Mouse (Mus musculus): ENCODE measurements around the gene Hist1h4k. TPM values are rescaled to one million over a fixed set of nuclear protein-coding genes. Genes with fewer than 3 reads are reported as not detected.
"Not testable (repeated sequence)": the region's sequence is repeated elsewhere in the genome, so short reads cannot be mapped to it uniquely, and the experiment has no call there.

The Hist1h4k gene
- 4.7 and 8.9 TPM in 2 replicates for polyA plus RNA-seq (2016; fragmentation: Nextera tagmentation; extraction: Ambion mirVana)

DNA sequence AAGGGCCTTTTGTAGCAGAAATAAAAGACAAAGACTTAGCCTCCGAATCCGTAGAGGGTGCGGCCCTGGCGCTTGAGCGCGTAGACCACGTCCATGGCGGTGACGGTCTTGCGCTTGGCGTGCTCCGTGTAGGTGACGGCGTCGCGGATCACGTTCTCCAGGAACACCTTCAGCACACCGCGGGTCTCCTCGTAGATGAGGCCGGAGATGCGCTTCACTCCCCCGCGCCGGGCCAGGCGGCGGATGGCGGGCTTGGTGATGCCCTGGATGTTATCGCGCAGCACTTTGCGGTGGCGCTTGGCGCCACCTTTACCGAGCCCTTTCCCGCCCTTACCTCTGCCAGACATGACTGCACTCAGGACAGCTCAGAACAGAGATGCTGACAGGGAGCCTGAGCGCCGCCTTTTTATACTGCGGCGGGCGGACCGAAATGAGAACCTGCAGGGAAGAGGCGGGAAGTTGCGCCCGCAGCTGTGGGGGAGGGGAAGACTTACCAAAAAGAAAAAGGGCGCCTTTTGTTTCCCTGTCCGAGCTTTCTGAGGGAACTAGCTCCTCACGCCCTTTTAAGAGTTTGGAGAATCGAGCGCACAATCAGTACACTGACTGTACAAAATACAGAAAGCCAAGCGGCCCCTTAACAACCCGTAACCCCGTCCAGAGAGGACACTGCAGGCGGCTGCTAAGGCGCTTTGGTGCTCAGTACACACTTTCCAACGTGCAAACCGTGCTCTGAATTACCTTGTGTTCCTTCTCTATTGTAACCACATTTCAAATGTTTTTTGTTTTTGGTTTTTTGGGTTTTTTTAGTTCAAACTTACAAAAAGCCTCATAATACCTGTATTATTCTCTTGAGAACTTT lies at the start of gene Hist1h4k:
TSS of gene Hist1h4k (minus strand) at position 347 of the 859 bp plus-strand sequence.
- peak within 1 kb of the TSS; percentile 83 for H3K4me2 ChIP-seq (replicated peaks)
- H3K27me3 ChIP-seq, H3K36me3 ChIP-seq, H3K9me3 ChIP-seq: not testable (repeated sequence)
- peak within 1 kb of the TSS; percentile 97 for H3K27ac ChIP-seq
- WGBS = under 1% methylated on average over 48 of the region's 56 CpGs
- ATAC-seq (ENCODE audit: insufficient number of reproducible peaks, insufficient read depth, low FRiP score, low TSS enrichment) = peak; percentile 91
- H3K4me1 ChIP-seq = peaks cover 20% of the 10 kb centered on the region
- H3K9ac ChIP-seq = peak within 1 kb of the TSS; percentile 77
- peak within 1 kb of the TSS; percentile 65 for H3K4me3 ChIP-seq

DNA sequence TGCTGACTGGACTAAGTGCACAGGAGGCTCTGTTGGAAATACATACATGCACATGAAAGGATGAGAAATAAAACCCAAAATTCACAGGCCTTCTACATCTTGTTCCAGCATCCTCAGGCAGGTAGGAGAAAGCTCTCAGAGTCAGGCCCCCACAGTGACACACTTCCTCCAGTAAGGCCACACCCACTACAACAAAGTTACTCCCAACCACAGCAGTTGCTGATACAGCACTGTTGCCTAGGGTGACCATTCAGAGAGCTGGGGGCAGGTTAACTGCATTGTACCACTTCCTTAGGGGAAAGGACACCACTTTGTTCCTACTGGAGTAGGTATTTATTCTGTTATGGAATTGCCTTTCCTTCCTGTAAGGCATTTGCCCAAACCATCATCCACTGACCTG lies 46.9 kb upstream of the Hist1h4k start:
- ATAC-seq (ENCODE audit: insufficient number of reproducible peaks, insufficient read depth, low FRiP score, low TSS enrichment) = not testable (repeated sequence)

GRCm38 (mm10) chr13:21795584-21795983 lies 45.3 kb upstream of the Hist1h4k start:
- H3K9me3 ChIP-seq = no peaks in the 10 kb centered on the region
- 90% methylated on average over 7 of the region's 7 CpGs for WGBS
- H3K4me2 ChIP-seq (replicated peaks) = no peak overlapping the region
- H3K4me3 ChIP-seq = no peak overlapping the region
- H3K4me1 ChIP-seq = peaks cover 3% of the 10 kb centered on the region; the same call in 1 of the 2 replicates
- ATAC-seq (ENCODE audit: insufficient number of reproducible peaks, insufficient read depth, low FRiP score, low TSS enrichment) = no peak
- no peaks in the 10 kb centered on the region for H3K36me3 ChIP-seq
- no peak overlapping the region for H3K9ac ChIP-seq
- no peaks in the 10 kb centered on the region for H3K27me3 ChIP-seq
- no peak overlapping the region for H3K27ac ChIP-seq

More for the DNA sequence above, 46.9 kb upstream of the Hist1h4k start:
- H3K9ac ChIP-seq; H3K4me1 ChIP-seq; H3K36me3 ChIP-seq; H3K27me3 ChIP-seq; H3K9me3 ChIP-seq; H3K4me3 ChIP-seq; H3K27ac ChIP-seq; H3K4me2 ChIP-seq (replicated peaks): not testable (repeated sequence)

GRCm38 (mm10) chr13:21790601-21791283 lies 40.4 kb upstream of the Hist1h4k start:
- Histone ChIP-seq H3K4me3 (peak overlapping the region; percentile 23; the same call in 1 of the 2 replicates), H3K9me3 (no peaks in the 10 kb centered on the region), H3K27ac (peak overlapping the region; percentile 3; the same call in 1 of the 2 replicates), H3K27me3 (no peaks in the 10 kb centered on the region), H3K36me3 (no peaks in the 10 kb centered on the region), H3K9ac (peak overlapping the region; percentile 41; the same call in 1 of the 2 replicates), H3K4me1 (peaks cover 17% of the 10 kb centered on the region), H3K4me2 (replicated peaks) (peak overlapping the region; percentile 36)
- WGBS = 11% methylated on average over 16 of the region's 18 CpGs
- no peak for ATAC-seq (ENCODE audit: insufficient number of reproducible peaks, insufficient read depth, low FRiP score, low TSS enrichment)

DNA sequence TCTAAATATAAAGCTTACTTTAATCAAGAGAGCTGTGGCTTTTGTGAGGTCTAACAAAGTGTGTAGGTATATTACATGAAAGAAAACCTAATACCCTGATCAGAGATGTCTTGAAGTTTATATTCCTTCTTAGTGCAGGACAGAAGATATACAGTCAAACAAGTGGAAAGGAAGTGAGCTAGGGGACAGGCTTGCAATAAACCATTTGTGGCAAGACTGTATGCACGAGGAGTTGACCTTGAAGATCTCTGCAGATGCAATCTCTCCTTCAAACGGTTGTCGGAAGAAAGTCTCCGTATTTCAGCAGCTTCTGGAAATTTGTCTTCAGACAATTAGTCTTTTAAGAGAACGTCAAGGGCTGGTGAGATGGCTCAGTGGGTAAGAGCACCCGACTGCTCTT lies 39.6 kb upstream of the Hist1h4k start:
- 63% methylated on average over 6 of the region's 6 CpGs for WGBS
- Histone ChIP-seq H3K9ac (no peak overlapping the region), H3K27ac (no peak overlapping the region)

GRCm38 (mm10) chr13:21787760-21788593 lies 37.7 kb upstream of the Hist1h4k start:
- H3K9me3 ChIP-seq = no peaks in the 10 kb centered on the region
- 0 out of 2 replicates have a peak overlapping the region, but pooled peaks have one; percentile 38 for H3K9ac ChIP-seq
- WGBS = 11% methylated on average over 16 of the region's 21 CpGs
- peak overlapping the region; percentile 46 for H3K4me2 ChIP-seq (replicated peaks)
- H3K4me3 ChIP-seq = peak overlapping the region; percentile 36
- H3K4me1 ChIP-seq = peaks cover 27% of the 10 kb centered on the region
- peak; percentile 7; the same call in 1 of the 2 replicates for ATAC-seq (ENCODE audit: insufficient number of reproducible peaks, insufficient read depth, low FRiP score, low TSS enrichment)
- no peaks in the 10 kb centered on the region for H3K36me3 ChIP-seq
- peak overlapping the region; percentile 88 for H3K27ac ChIP-seq
- H3K27me3 ChIP-seq = no peaks in the 10 kb centered on the region

More for the DNA sequence above, 39.6 kb upstream of the Hist1h4k start:
- Histone ChIP-seq H3K4me1 (peaks cover 20% of the 10 kb centered on the region), H3K27me3 (no peaks in the 10 kb centered on the region), H3K36me3 (no peaks in the 10 kb centered on the region), H3K9me3 (no peaks in the 10 kb centered on the region), H3K4me2 (replicated peaks) (no peak overlapping the region), H3K4me3 (no peak overlapping the region)
- no peak for ATAC-seq (ENCODE audit: insufficient number of reproducible peaks, insufficient read depth, low FRiP score, low TSS enrichment)

DNA sequence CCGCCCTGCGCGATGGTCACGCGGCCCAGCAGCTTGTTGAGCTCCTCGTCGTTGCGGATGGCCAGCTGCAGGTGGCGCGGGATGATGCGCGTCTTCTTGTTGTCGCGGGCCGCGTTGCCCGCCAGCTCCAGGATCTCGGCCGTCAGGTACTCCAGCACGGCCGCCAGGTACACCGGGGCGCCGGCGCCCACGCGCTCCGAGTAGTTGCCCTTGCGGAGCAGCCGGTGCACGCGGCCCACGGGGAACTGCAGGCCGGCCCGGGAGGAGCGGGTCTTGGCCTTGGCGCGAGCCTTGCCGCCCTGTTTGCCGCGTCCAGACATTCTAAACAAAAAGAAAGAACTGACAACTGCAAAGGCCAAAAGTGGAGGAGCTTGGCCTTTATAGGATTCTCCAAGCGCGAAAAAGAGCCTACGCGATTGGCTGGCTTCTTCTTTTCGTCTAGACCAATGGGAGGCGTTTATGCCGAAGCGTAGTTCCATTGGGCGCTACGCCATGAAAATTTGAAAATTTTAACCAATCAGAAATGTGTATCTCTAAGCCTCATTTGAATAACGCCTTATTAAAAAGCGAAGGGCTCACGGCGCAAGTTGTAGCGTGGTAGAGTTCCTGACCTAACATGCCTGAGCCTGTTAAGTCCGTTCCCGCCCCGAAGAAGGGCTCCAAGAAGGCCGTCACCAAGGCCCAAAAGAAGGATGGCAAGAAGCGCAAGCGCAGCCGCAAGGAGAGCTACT lies 36.8 kb upstream of the Hist1h4k start, which contains the start of the genes Hist1h2an and Hist1h2bp:
TSS of gene Hist1h2an (minus strand) at position 320 of the 731 bp plus-strand sequence.
TSS of gene Hist1h2bp (plus strand) at position 563 of the 731 bp plus-strand sequence.
- Histone ChIP-seq H3K27ac (peak within 1 kb of the TSS; percentile 91), H3K4me3 (peak within 1 kb of the TSS; percentile 36), H3K4me1 (peaks cover 27% of the 10 kb centered on the region), H3K4me2 (replicated peaks) (peak within 1 kb of the TSS; percentile 55), H3K9ac (peak within 1 kb of the TSS; percentile 45)
- peak; percentile 92 for ATAC-seq (ENCODE audit: insufficient number of reproducible peaks, insufficient read depth, low FRiP score, low TSS enrichment)
- not testable (repeated sequence) for H3K9me3 ChIP-seq, H3K36me3 ChIP-seq, H3K27me3 ChIP-seq
- under 1% methylated on average over 39 of the region's 63 CpGs for WGBS

DNA sequence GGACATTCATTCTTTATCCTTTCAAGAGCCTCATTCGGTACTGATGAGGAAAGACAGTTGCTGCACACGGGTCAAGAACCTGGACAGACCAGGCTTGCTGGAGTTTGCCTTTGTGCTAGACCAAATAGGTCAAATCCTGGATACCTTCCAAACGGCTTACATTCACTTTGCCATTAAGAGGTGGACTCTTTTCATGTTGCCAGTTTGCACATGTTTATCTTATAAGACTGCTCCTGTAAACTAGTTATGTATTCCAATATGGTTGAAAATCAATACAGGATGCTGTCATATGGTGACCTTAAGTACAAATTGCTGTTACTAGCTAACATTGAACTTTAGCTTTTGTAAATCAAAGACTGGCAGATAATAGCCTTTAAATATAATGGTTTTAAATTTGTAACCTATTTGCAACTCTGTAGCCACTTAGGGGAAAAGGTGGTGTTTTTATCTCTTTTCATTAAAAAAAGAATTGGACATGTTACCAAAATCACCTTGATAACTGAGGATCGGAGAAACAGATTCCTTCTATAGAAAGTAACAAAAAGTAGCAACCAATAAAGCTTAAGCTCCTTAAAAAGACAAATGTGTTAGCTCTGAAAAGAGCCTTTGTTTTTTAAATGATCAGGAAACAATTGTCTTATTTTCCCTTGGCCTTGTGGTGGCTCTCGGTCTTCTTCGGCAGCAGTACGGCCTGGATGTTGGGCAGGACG lies 36.0 kb upstream of the Hist1h4k start:
- ATAC-seq (ENCODE audit: insufficient number of reproducible peaks, insufficient read depth, low FRiP score, low TSS enrichment) = no peak
- peak overlapping the region; percentile 91 for H3K27ac ChIP-seq
- no peaks in the 10 kb centered on the region for H3K36me3 ChIP-seq
- 5% methylated on average over 8 of the region's 8 CpGs for WGBS
- H3K4me2 ChIP-seq (replicated peaks) = peak overlapping the region; percentile 55
- no peaks in the 10 kb centered on the region for H3K27me3 ChIP-seq
- H3K4me1 ChIP-seq = peaks cover 27% of the 10 kb centered on the region
- peak overlapping the region; percentile 45 for H3K9ac ChIP-seq
- peak overlapping the region; percentile 36 for H3K4me3 ChIP-seq
- no peaks in the 10 kb centered on the region for H3K9me3 ChIP-seq

DNA sequence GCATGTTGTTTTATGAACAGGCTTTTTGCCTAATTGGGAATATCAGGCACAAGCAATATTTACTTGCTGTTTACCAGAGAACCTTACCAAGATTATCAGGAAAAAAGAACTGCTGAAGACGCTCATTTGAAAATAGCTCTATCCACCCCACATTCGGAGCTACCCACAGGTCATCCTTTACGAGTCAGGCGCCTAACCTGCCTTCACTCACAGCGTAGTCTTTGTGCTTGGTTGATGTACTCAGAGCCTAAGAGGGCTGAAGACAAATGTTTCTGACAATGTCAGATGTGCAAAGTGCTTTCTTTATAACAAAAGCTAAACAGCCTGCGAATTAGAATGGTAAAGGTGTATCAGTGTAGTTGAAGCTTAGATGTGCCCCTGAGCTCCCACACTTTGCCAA lies 34.0 kb upstream of the Hist1h4k start:
- Histone ChIP-seq H3K4me2 (replicated peaks) (peak overlapping the region; percentile 49), H3K9me3 (no peaks in the 10 kb centered on the region), H3K9ac (peak overlapping the region; percentile 30; the same call in 1 of the 2 replicates), H3K4me1 (peaks cover 23% of the 10 kb centered on the region), H3K36me3 (no peaks in the 10 kb centered on the region), H3K27ac (peak overlapping the region; percentile 95), H3K27me3 (no peaks in the 10 kb centered on the region), H3K4me3 (0 out of 2 replicates have a peak overlapping the region, but pooled peaks have one; percentile 45)
- 31% methylated on average over 6 of the region's 6 CpGs for WGBS
- ATAC-seq (ENCODE audit: insufficient number of reproducible peaks, insufficient read depth, low FRiP score, low TSS enrichment) = no peak

GRCm38 (mm10) chr13:21783734-21784161 lies 33.4 kb upstream of the Hist1h4k start:
- Histone ChIP-seq H3K4me2 (replicated peaks) (peak overlapping the region; percentile 49), H3K27ac (peak overlapping the region; percentile 95), H3K9me3 (no peaks in the 10 kb centered on the region), H3K4me1 (peaks cover 23% of the 10 kb centered on the region), H3K9ac (peak overlapping the region; percentile 30; the same call in 1 of the 2 replicates), H3K27me3 (no peaks in the 10 kb centered on the region), H3K4me3 (peak overlapping the region; percentile 45), H3K36me3 (no peaks in the 10 kb centered on the region)
- ATAC-seq (ENCODE audit: insufficient number of reproducible peaks, insufficient read depth, low FRiP score, low TSS enrichment) = no peak
- 3% methylated on average over 9 of the region's 9 CpGs for WGBS
